In genomic region chr2:103591742-103592590, GRCm38 (mm10) we compare ENCODE assay signal across 8 mouse cellular contexts. TPM values are rescaled to one million over a fixed set of nuclear protein-coding genes. Genes with fewer than 3 reads are reported as not detected.
DNase-seq lines count a peak whose midpoint lies in the region; ATAC-seq lines count a peak whose summit lies in the region.

No protein-coding gene starts in this region.

- no peaks in the 10 kb centered on the region for H3K27me3 ChIP-seq in heart, embryonic 10.5 days (ENCODE audit: insufficient read depth, poor library complexity, severe bottlenecking)
- no peaks in the 10 kb centered on the region for H3K27me3 ChIP-seq in midbrain, embryonic 16.5 days (ENCODE audit: control insufficient read depth, insufficient read depth, low read depth, low read length)

- peak overlapping the region; percentile 63 for H3K27ac ChIP-seq in heart, embryonic 10.5 days
- peak overlapping the region; percentile 63 for H3K27ac ChIP-seq in midbrain, embryonic 16.5 days (ENCODE audit: low read length)

- H3K4me3 ChIP-seq in heart, embryonic 10.5 days, result peak overlapping the region; percentile 27; the same call in 1 of the 2 replicates
- no peak overlapping the region for H3K4me3 ChIP-seq in midbrain, embryonic 16.5 days (ENCODE audit: low read depth, low read length)

- H3K36me3 ChIP-seq in heart, embryonic 10.5 days, result no peaks in the 10 kb centered on the region
- no peaks in the 10 kb centered on the region for H3K36me3 ChIP-seq in midbrain, embryonic 16.5 days (ENCODE audit: control insufficient read depth, insufficient read depth, low read length)

- no peak overlapping the region for H3K4me2 ChIP-seq in midbrain, embryonic 16.5 days (ENCODE audit: low read length)

- WGBS in heart, embryonic 10.5 days, result 26% methylated on average over 9 of the region's 9 CpGs
- 37% methylated on average over 9 of the region's 9 CpGs for WGBS in midbrain, embryonic 16.5 days

- peak overlapping the region; percentile 39 for H3K9ac ChIP-seq in midbrain, embryonic 16.5 days (ENCODE audit: low read depth, low read length)

- H3K4me1 ChIP-seq in heart, embryonic 10.5 days, result peaks cover 100% of the 10 kb centered on the region
- peaks cover 10% of the 10 kb centered on the region for H3K4me1 ChIP-seq in midbrain, embryonic 16.5 days (ENCODE audit: control insufficient read depth, insufficient read depth, low read length)

- ATAC-seq in midbrain, embryonic 16.5 days, result peak; percentile 76

- peak; percentile 30 for DNase-seq in adrenal gland, postnatal 14 days
- no peak for DNase-seq in adrenal gland, postnatal 4 days (ENCODE audit: low spot score in 2 of 2)
- peak; percentile 51 for DNase-seq in cerebellum, adult 9-10 months
- peak; percentile 91 for DNase-seq in heart, embryonic 10.5 days (ENCODE audit: low spot score)
- peak; percentile 24 for DNase-seq in layer of hippocampus, adult 9-10 months (ENCODE audit: low spot score)
- no peak for DNase-seq in ovary, postnatal 36 days (ENCODE audit: low spot score)
- no peak for DNase-seq in kidney, adult 18-20 months

- H3K9me3 ChIP-seq in heart, embryonic 10.5 days, result no peaks in the 10 kb centered on the region
- H3K9me3 ChIP-seq in midbrain, embryonic 16.5 days (replicated peaks; ENCODE audit: control insufficient read depth, low read length, poor library complexity, severe bottlenecking), result no peaks in the 10 kb centered on the region

RNA-seq across cellular contexts. Expression of gene Abtb2, which starts 25.9 kb away (rescaled TPM):
- 12.0 and 17.0 TPM in 2 replicates for total RNA-seq in adrenal gland, postnatal 14 days (2021)
- total RNA-seq in adrenal gland, postnatal 4 days (2021), result 10 to 100 TPM; 17.3 to 17.5 TPM
- polyA plus RNA-seq in heart, embryonic 10.5 days (2016; fragmentation: Nextera tagmentation; extraction: Ambion mirVana), result 19.0 and 33.2 TPM in 2 replicates
- polyA plus RNA-seq in midbrain, embryonic 16.5 days (2015; fragmentation: Nextera tagmentation; extraction: Ambion mirVana), result 8.7 and 9.0 TPM in 2 replicates

Comparison
In these comparisons a context has a peak if more than half of its experiments do, and no peak if none do; other contexts are left out.
1. DNase-seq: peak in adrenal gland, postnatal 14 days (single experiment), cerebellum, adult 9-10 months (single experiment), heart, embryonic 10.5 days (single experiment) and layer of hippocampus, adult 9-10 months (single experiment); none in adrenal gland, postnatal 4 days (0 of 2), ovary, postnatal 36 days (single experiment) and kidney, adult 18-20 months (single experiment).